Mouse (Mus musculus): ENCODE data around the gene Srprb.

DNA sequence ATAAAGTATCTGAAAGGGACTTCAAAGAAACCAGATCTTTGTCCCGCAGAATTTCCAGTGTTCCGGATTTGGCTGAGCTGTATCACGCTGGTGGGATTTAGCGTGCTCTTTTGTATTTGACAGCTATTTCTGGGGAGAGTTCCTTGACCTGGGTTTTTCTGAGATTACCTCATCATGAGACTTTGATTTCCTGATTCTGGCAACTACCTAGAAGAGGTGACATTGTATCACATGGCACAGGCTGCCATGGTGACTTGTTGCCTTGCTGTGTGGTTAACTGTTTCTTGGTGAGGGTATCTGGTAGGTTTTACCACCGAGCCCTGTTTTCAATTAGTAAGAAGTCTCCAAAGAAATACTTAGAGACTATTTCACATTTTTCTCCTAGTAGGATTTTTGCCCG, 37.5 kb upstream of the Srprb start:
- TF ChIP-seq CTCF (IDR thresholded peaks at IDR 0.05; ENCODE audit: extremely low read depth, insufficient read depth, insufficient read length, insufficient replicate concordance) = no peak
- TF ChIP-seq POLR2A (IDR thresholded peaks at IDR 0.05; ENCODE audit: low read depth, low read length) = no peak

Measured in spleen, adult 2 months (tissue).